Mouse (Mus musculus): Measurements from ENCODE around the gene Cbln3. TPM values are rescaled to one million over a fixed set of nuclear protein-coding genes. Genes with fewer than 3 reads are reported as not detected.

The Cbln3 gene
- polyA plus RNA-seq (2012; rRNA removed): 0.63 and 0.67 TPM in 2 replicates

DNA sequence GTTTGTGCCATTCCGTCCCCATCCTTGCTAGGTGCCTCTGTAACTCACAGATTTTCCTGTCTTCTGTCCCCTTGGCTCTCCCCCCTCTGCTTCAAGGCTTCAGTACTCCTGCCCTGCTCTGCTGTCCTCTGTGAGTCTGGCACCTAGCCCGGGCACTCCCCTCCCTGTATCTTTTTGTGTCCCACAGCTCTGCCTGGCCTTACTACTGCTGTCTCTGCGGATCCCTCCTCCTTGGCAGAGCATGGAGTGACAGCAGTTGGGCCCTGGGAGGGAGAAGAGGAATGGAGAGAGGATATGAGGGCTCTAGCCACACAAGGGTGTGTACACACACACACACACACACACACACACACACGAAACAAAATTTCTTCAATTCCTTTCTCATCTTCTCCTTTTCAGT is at the start of gene Cbln3:
TSS of gene Cbln3 (minus strand) at position 227 of the 400 bp plus-strand sequence.

DNA sequence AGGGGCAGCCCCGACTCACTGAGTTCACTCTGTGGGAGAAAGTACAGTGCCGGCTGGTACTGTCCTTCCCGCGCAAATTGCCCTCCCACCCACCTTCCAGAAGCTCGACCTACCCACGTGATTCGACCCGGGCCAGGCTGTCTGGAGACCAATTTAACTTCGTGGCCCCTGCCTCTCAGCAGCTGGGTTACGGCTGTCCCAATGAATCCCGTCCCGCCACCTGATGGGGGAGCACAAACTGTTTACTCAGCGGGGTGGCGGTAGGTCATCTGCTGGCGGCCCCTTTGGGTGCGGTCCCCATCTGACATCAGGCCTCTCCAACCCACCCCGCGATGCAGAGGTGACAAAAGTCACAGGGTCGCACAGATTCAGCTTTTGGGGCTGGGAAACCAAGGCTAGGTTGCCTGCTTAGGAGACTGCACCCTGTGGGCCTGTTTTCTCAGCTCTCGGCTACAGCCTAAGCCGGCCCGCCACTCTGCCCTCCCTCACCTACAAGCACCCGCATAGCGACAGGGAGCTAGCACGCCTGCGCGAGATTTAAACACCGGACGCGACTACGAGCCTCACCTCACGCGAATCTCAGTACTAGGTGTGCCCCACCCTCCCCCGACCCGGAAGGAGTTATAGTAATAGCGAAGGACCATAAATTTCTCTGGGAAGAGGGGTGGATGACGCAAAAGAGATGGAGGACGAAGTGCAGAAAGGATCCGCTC is 15.7 kb upstream of the Cbln3 start, which contains the start of gene Sdr39u1:
TSS of gene Sdr39u1 (minus strand) at position 593 of the 713 bp plus-strand sequence.

DNA sequence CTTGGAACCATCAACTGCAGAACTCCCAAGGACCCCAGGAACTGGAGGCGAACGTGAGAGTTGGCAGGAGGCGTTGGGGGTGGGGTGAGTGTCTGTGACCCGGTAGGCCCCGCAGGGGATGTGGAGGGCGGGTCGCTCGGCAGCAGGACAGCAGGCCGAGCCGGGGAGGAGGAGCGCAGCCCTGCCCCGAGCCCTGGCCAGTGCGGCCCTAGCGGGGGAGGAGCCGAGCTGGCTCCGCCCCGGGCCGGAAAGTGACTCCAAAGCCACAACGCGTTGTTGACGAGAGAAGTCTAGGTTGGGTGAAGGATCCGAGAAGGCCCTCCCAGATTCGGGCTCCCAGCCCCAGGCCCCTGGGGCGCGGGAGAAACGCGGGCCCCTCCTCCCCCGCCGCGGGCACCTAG is 521 bp upstream of the Cbln3 start, which contains the start of gene Khnyn:
TSS of gene Khnyn (plus strand) at position 235 of the 401 bp plus-strand sequence.

GRCm38 (mm10) chr14:55853621-55854285 is 30.4 kb downstream of the Cbln3 start, which contains the start of gene Nynrin:
Nynrin (plus strand) TSS chr14:55854010.

Other genes with a start within 250 kb of the Cbln3 start
- 164 and 192 TPM in 2 replicates for gene Ipo4, start 248.4 kb downstream of the Cbln3 start, polyA plus RNA-seq (2012; rRNA removed)
- gene Gm49378, start 246.5 kb downstream of the Cbln3 start, polyA plus RNA-seq (2012; rRNA removed): 26.7 and 33.9 TPM in 2 replicates
- 122 and 137 TPM in 2 replicates for gene Tm9sf1, start 240.6 kb downstream of the Cbln3 start, polyA plus RNA-seq (2012; rRNA removed)
- 0.90 and 1.4 TPM in 2 replicates for gene Tssk4, start 234.2 kb downstream of the Cbln3 start, polyA plus RNA-seq (2012; rRNA removed)
- gene Mdp1, start 223.9 kb downstream of the Cbln3 start, polyA plus RNA-seq (2012; rRNA removed): 16.1 and 21.4 TPM in 2 replicates
- 13.6 and 17.9 TPM in 2 replicates for gene Gmpr2, start 212.5 kb downstream of the Cbln3 start, polyA plus RNA-seq (2012; rRNA removed)
- 199 and 293 TPM in 2 replicates for gene Nedd8, start 212.3 kb downstream of the Cbln3 start, polyA plus RNA-seq (2012; rRNA removed)
- gene Tinf2, start 202.6 kb downstream of the Cbln3 start, polyA plus RNA-seq (2012; rRNA removed): 10.7 and 14.9 TPM in 2 replicates
- 1.5 and 1.9 TPM in 2 replicates for gene Tgm1, start 170.5 kb downstream of the Cbln3 start, polyA plus RNA-seq (2012; rRNA removed)
- gene Rabggta, start 162.1 kb downstream of the Cbln3 start, polyA plus RNA-seq (2012; rRNA removed): 47.9 and 58.1 TPM in 2 replicates
- 42.0 and 65.0 TPM in 2 replicates for gene Dhrs1, start 138.7 kb downstream of the Cbln3 start, polyA plus RNA-seq (2012; rRNA removed)
- gene Nop9, start 138.7 kb downstream of the Cbln3 start, polyA plus RNA-seq (2012; rRNA removed): 14.0 and 19.1 TPM in 2 replicates
- 1.9 TPM in 2 replicates for gene Cideb, start 125.9 kb downstream of the Cbln3 start, polyA plus RNA-seq (2012; rRNA removed)
- gene Ltb4r2, start 123.0 kb downstream of the Cbln3 start, polyA plus RNA-seq (2012; rRNA removed): 0.84 and 1.5 TPM in 2 replicates
- gene Ltb4r1, start 118.4 kb downstream of the Cbln3 start, polyA plus RNA-seq (2012; rRNA removed): 2.2 and 2.8 TPM in 2 replicates
- gene Adcy4, start 100.3 kb downstream of the Cbln3 start, polyA plus RNA-seq (2012; rRNA removed): 16.8 and 28.3 TPM in 2 replicates
- 9.8 and 12.0 TPM in 2 replicates for gene Ripk3, start 95.5 kb downstream of the Cbln3 start, polyA plus RNA-seq (2012; rRNA removed)
- gene Nfatc4, start 61.2 kb downstream of the Cbln3 start, polyA plus RNA-seq (2012; rRNA removed): 48.6 and 49.5 TPM in 2 replicates
- gene Nynrin, start 30.4 kb downstream of the Cbln3 start, polyA plus RNA-seq (2012; rRNA removed): 16.1 and 17.4 TPM in 2 replicates
- gene Khnyn, start 555 bp upstream of the Cbln3 start, polyA plus RNA-seq (2012; rRNA removed): 21.0 and 21.5 TPM in 2 replicates
- gene Sdr39u1, start 15.9 kb upstream of the Cbln3 start, polyA plus RNA-seq (2012; rRNA removed): 44.7 and 46.6 TPM in 2 replicates
- gene Cma1, start 60.3 kb upstream of the Cbln3 start, polyA plus RNA-seq (2012; rRNA removed): 2.2 and 2.7 TPM in 2 replicates
- not detected in 2 replicates for gene Cma2, start 66.6 kb upstream of the Cbln3 start, polyA plus RNA-seq (2012; rRNA removed)
- gene Mcpt1, start 133.6 kb upstream of the Cbln3 start, polyA plus RNA-seq (2012; rRNA removed): not detected in 2 replicates
- not detected in 2 replicates for gene Mcpt9, start 146.1 kb upstream of the Cbln3 start, polyA plus RNA-seq (2012; rRNA removed)
- gene Mcpt2, start 157.6 kb upstream of the Cbln3 start, polyA plus RNA-seq (2012; rRNA removed): not detected in 2 replicates
- 1.9 and 2.0 TPM in 2 replicates for gene Mcpt4, start 177.9 kb upstream of the Cbln3 start, polyA plus RNA-seq (2012; rRNA removed)
- gene Mcpt8, start 200.9 kb upstream of the Cbln3 start, polyA plus RNA-seq (2012; rRNA removed): not detected in 2 replicates
- gene Ctsg, start 218.2 kb upstream of the Cbln3 start, polyA plus RNA-seq (2012; rRNA removed): not detected in 2 replicates
- not detected in 2 replicates for gene Gzme, start 236.2 kb upstream of the Cbln3 start, polyA plus RNA-seq (2012; rRNA removed)
- gene Gzmd, start 248.2 kb upstream of the Cbln3 start, polyA plus RNA-seq (2012; rRNA removed): not detected in 2 replicates

Data from ovary, adult 2 months (tissue).